Mouse (Mus musculus): Measurements from ENCODE around the gene Olfr1382.
"Not testable (repeated sequence)": the region's sequence is repeated elsewhere in the genome, so short reads cannot be mapped to it uniquely, and the experiment has no call there.

Gene Olfr1382

GRCm38 (mm10) chr11:49527947-49528346, at the start of gene Olfr1382:
Gene Olfr1382, plus strand, starts transcription at chr11:49528247.
- in situ Hi-C loops (cut with MboI, MseI): no loop called here

- in situ Hi-C loops (cut with MboI, MseI): no loop called here
These were observed 42.1 kb upstream of the Olfr1382 start for GRCm38 (mm10) chr11:49485973-49486372.

GRCm38 (mm10) chr11:49488770-49489169, 39.3 kb upstream of the Olfr1382 start, which contains the start of gene Olfr1385:
Gene Olfr1385, plus strand, starts transcription at chr11:49489070.
- in situ Hi-C loops (cut with MboI, MseI): not testable (repeated sequence)

- in situ Hi-C loops (cut with MboI, MseI): no loop called here
These were observed 10.0 kb upstream of the Olfr1382 start for GRCm38 (mm10) chr11:49518086-49518485.

- in situ Hi-C loops (cut with MboI, MseI): no loop called here
These were observed 8.7 kb upstream of the Olfr1382 start, which contains the start of gene Olfr1383 for GRCm38 (mm10) chr11:49519348-49519747. Gene Olfr1383, plus strand, starts transcription at chr11:49519648.

GRCm38 (mm10) chr11:49532761-49533160, 4.7 kb downstream of the Olfr1382 start:
- in situ Hi-C loops (cut with MboI, MseI): no loop called here

GRCm38 (mm10) chr11:49536631-49537030, 8.6 kb downstream of the Olfr1382 start:
- in situ Hi-C loops (cut with MboI, MseI): not testable (repeated sequence)

- in situ Hi-C loops (cut with MboI, MseI): not testable (repeated sequence)
These were observed 15.1 kb downstream of the Olfr1382 start, which contains the start of gene Olfr1381 for GRCm38 (mm10) chr11:49543149-49543548. Gene Olfr1381, plus strand, starts transcription at chr11:49543449.

- in situ Hi-C loops (cut with MboI, MseI): not testable (repeated sequence)
These were observed 26.0 kb downstream of the Olfr1382 start for GRCm38 (mm10) chr11:49554033-49554432.

- in situ Hi-C loops (cut with MboI, MseI): not testable (repeated sequence)
These were observed 28.5 kb downstream of the Olfr1382 start, which contains the start of gene Olfr1380 for GRCm38 (mm10) chr11:49556578-49556977. Gene Olfr1380, plus strand, starts transcription at chr11:49556878.

- in situ Hi-C loops (cut with MboI, MseI): not testable (repeated sequence)
These were observed 47.0 kb downstream of the Olfr1382 start for GRCm38 (mm10) chr11:49575054-49575453.

GRCm38 (mm10) chr11:49580452-49580851, 52.4 kb downstream of the Olfr1382 start:
- in situ Hi-C loops (cut with MboI, MseI): not testable (repeated sequence)

Data from T-helper 17 cell (primary cell).